Mouse (Mus musculus) lung, adult 18-20 months (tissue): ENCODE data around the gene Igf1.
A peak's percentile ranks its signal among the peaks of the same experiment; 100 is the strongest.

Experiments used
- DNase-seq, 2 experiments: peaks; one replicate each; pipeline ENCODE4 v3.0.0; 2022; ENCODE audit warnings: mixed read lengths in 2 of 2

The Igf1 gene

GRCm38 (mm10) chr10:87858013-87858806 lies at the start of gene Igf1:
Gene Igf1 (plus strand): TSS chr10:87858265.
- DNase-seq: no peak

GRCm38 (mm10) chr10:87812157-87813072 lies 45.6 kb upstream of the Igf1 start:
- DNase-seq: no peak

- no peak for DNase-seq
Measured at GRCm38 (mm10) chr10:87813073-87813590, 44.9 kb upstream of the Igf1 start.

- no peak for DNase-seq
Measured at GRCm38 (mm10) chr10:87816861-87817260, 41.2 kb upstream of the Igf1 start.

GRCm38 (mm10) chr10:87817786-87818185 lies 40.3 kb upstream of the Igf1 start:
- DNase-seq: no peak

GRCm38 (mm10) chr10:87821906-87822305 lies 36.2 kb upstream of the Igf1 start:
- DNase-seq: no peak

GRCm38 (mm10) chr10:87830012-87830411 lies 28.1 kb upstream of the Igf1 start:
- DNase-seq: no peak

GRCm38 (mm10) chr10:87830639-87831038 lies 27.4 kb upstream of the Igf1 start:
- no peak for DNase-seq

GRCm38 (mm10) chr10:87832101-87832500 lies 26.0 kb upstream of the Igf1 start:
- DNase-seq: no peak

GRCm38 (mm10) chr10:87839454-87839853 lies 18.6 kb upstream of the Igf1 start:
- no peak for DNase-seq

GRCm38 (mm10) chr10:87842501-87842900 lies 15.6 kb upstream of the Igf1 start:
- no peak for DNase-seq

GRCm38 (mm10) chr10:87844917-87845552 lies 13.0 kb upstream of the Igf1 start:
- no peak for DNase-seq

- no peak for DNase-seq
Measured at GRCm38 (mm10) chr10:87847882-87848281, 10.2 kb upstream of the Igf1 start.

- no peak for DNase-seq
Measured at GRCm38 (mm10) chr10:87848419-87848818, 9.6 kb upstream of the Igf1 start.

- no peak for DNase-seq
Measured at GRCm38 (mm10) chr10:87851492-87851891, 6.6 kb upstream of the Igf1 start.

- DNase-seq: peak; percentile 37 to 55
Measured at GRCm38 (mm10) chr10:87854408-87854807, 3.7 kb upstream of the Igf1 start.

GRCm38 (mm10) chr10:87855423-87856122 lies 2.5 kb upstream of the Igf1 start:
- no peak for DNase-seq

GRCm38 (mm10) chr10:87857215-87857955 lies 680 bp upstream of the Igf1 start:
- no peak for DNase-seq

GRCm38 (mm10) chr10:87858939-87859338 lies 874 bp downstream of the Igf1 start:
- no peak for DNase-seq

- DNase-seq: no peak
Measured at GRCm38 (mm10) chr10:87859453-87859852, 1.4 kb downstream of the Igf1 start.
